Mouse (Mus musculus) thymus, postnatal 0 days (tissue): ENCODE measurements at regions not wholly inside any gene's neighbourhood (a gene's known extent, or its start where the extent isn't known, plus 50 kb on each side); places are given as distances from the start of the nearest gene placed in this dataset.

Source experiments
- DNase-seq: peaks from one replicate; pipeline ENCODE4 v3.0.0-alpha.2; 2015; ENCODE audit warnings: low spot score

DNA sequence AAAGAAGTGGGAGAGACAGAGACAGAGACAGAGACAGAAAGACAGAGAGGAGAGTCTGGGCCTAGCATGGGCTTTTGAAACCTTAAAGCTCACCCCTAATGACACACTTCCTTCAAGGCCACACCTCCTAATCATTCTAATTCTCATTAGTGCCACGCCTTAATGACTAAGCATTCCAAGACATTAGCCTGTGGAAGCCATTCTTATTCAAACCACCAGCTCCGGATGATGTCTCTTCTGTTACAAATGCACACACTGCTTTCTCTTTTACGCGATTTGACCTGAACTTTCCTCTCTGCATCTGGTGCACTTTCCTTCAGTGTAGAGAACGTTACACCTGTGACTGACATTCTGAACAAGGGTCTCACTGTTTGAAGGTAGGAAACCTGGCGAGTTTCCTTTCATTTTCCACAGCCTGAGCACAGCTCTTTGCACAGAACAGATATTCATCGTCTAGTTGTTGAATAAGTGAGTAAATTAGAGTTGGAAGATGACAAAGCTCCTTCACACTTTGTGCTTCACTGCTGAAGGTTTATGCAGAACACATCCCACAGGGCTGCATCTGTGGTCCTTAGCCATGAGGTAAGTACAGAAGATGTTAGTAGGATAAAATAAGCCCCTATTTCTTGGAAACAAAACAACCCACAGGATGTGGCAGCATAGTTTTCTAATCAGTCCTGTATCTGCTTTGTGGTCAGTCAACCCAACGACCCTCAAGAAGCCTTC is 116.8 kb downstream of the Faxc start:
- no peak for DNase-seq

DNA sequence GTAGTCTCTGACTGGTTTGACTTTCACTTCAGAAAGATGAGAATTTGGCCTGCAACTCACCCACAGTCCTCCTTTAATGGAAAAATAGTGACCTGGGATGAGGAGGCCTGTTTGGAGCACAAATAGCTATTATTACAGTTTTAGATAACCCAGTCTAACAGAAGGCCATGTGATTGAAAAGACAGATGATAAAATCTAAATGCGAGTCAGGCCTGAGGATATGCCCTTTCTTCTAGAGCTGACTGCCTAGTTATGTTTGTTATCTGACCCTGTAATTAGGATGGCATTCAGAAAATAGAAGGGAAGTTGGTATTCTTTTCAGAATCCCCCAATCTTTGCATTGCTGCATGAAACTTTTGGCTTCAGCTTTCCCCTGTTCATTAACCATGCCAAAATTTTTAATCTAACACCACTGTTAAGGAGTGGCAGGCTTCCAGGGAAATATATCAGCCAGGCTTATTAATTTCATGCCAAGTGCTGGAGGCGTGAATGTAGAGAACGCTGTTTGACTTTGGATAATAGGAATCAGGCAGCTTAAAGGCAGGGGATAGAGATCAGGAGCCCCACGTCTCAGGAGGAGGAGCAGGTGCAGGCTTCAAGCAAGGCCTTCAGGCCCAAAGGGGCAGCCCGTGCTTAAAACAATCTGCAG is 135.8 kb downstream of the Faxc start:
- no peak for DNase-seq

DNA sequence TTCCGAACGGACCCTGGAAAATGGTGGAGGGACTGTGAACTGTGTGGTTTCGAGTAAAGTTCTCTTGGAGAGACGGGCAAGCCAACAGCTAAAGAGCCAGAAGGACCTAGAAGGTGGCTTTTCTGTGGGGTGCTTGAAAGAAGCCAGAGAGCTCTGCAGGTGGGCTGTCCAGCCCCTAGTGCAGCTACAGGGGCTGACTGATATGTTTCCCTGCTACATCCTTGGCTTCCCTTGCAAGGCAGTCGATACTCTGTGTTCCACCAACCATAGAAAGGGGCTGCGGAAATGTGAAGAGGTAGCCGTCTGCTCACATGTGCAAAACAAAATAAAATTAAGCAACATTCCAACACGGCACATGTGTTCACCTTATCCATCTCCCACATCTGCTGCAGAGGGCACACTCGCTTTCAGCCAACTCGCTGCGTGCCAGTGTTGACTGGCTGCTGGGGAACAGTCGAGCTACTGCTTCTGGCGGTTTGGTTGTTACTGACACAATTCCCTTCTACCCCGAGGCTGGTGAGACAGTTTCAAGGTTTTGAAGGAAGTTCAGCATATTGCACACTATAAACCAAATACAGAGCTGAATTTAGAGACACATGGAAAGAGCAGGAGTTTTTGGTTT is 136.7 kb downstream of the Faxc start:
- DNase-seq: no peak

DNA sequence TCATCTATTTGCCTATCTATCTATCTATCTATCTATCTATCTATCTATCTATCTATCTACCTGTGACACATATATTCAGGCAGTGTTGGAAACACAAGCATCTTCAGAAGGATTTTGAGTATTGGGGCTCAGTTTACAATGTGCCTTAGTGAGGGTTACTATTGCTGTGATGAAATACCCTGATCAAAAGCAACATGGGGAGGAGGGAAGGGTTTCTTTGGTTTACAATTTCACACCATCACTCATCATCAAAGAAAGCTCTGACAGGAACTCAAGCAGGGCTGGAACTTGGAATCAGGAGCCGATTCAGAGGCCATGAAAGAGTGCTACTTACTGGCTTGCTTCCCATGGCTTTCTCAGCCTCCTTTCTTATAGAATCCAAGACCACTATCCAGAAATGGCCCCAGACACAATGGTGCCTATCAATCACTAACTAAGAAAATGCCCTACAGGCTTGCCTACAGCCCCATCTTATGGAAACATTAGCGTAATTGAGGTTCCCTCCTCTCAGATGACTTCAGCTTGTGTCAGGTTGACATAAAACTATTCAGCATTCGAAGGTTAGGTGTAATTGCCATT is 157.2 kb downstream of the Faxc start:
- no peak for DNase-seq

DNA sequence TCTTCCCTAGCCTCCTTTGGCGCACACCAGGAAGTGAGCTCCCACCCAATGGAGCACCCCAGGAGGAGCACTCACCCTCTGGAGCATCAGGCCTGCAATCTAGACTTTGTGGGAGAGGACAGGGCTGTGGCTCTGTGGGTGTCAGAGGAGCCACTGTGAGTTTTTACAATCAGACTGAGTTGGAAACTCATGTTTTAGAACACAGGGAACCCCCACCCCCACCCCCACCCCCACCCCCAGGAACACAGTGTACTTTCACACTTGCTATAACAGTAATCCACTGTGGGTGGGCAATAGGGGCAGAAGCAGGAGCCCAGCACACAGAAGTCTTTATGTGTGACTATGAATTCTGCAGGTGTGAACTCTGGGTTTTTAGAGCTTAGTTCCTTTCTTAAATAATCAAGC is 158.5 kb downstream of the Faxc start:
- no peak for DNase-seq

DNA sequence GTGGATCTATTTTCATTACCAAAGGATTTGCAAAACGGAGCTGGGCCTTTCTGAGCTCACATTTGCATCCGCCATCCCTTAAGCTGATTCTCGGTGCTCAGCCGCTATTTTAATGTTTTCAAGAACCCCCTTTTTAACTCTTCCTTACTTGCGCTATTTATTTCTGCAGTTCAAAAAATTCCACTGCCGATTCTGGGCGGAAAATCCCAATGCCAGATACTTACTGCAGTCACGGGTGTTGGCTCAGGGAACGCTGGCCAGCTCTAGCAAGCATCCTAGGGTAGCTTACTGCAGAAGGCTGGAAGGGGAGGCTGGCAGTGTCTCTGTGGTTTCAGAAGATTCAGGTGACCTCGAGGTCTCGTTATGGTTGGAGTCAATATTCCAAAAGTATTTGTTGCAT is 159.4 kb downstream of the Faxc start:
- DNase-seq: no peak

DNA sequence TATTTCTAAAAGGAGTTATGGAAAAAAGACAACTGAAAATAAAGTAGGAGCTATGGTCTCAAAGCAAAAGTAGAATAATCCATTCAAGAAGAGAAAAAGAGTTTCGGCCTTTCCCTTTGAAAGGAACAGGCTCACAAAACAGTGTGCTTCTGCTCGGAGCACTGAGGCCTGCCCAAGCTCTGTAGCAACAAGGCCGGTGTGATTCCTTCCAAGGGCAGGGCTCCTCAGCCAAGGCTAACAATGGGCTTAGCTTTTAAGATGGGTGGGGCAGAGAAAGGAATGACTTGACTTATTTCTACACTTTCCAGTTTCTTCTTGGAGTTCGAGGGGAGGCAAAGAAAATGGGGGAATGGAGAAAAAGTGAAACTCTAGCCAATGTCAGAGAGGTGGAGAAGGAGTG is 161.4 kb downstream of the Faxc start:
- no peak for DNase-seq

DNA sequence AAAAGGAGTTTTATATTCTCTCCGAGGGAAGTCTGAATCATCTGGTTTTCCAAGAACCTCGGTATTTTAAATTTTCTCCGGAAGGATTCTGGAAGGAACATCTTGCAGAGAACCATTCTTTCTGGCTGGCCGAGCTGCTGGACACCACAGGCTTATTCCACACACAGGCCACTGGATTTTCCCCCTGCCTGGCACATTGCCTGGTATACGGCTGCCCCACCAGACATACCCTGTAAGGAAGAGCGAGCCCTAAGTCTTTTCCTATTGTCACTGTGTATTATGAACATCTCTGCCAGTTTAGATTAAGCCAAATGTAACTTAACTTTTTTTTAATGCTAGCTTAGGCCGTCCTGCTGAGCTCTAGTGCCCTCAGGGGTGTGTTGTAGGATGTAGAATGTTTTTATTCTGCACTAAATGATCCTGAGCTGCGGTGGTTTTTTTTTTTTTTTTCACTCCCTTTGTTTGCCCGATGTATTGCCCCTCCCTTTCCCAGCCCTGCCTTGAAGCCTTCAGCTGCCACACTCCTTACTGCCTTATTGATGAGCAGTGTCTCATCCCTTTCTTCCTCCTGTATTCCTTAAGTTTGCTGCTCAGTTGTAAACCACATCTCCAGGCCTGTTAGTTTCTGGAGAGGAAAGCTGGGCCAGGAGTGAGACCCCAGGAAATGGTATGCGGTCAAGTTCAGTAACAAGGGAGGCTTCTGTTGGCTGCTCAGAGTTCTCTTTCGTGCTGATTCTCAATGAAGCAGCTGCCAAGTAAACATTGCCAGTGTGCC is 164.3 kb downstream of the Faxc start:
- DNase-seq: no peak

DNA sequence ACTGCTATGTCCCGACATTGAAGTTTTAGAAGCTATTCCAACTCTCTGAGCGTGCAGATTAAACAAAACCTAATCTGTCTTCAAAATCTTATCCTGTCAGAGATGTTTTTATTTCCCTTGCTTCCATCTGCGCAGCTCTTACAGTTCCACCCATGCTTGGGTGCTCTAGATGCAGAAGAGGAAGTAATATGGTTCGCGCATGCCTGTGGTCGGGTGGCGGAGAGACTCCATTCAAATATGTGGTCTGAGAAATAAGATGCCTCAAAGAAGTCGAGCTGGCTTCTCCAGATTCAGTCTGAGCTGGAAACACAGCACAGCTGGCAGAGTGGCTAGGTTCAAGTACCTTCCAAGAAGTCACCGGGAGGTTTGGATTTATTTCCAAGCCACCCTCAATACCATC is 167.5 kb downstream of the Faxc start:
- DNase-seq: no peak

DNA sequence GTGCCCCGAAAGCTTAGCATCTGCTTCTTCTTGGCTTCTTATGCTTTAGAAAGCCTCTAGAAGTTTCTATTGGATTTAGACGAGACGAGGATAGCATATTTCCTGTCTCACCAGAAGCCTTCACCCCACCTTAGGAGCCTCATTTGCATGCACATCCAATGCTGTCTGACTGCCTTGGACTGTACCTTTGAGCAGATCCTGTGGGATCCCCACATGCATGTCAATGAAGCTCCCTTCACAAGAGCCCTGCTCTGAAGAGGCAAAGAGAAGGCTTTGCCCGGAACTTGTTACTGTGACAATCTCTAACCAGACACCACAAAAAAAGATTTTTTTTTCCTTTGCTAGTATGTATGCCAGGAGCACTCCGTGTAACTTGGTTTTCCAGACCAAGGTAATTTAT is 171.3 kb downstream of the Faxc start:
- DNase-seq: no peak

DNA sequence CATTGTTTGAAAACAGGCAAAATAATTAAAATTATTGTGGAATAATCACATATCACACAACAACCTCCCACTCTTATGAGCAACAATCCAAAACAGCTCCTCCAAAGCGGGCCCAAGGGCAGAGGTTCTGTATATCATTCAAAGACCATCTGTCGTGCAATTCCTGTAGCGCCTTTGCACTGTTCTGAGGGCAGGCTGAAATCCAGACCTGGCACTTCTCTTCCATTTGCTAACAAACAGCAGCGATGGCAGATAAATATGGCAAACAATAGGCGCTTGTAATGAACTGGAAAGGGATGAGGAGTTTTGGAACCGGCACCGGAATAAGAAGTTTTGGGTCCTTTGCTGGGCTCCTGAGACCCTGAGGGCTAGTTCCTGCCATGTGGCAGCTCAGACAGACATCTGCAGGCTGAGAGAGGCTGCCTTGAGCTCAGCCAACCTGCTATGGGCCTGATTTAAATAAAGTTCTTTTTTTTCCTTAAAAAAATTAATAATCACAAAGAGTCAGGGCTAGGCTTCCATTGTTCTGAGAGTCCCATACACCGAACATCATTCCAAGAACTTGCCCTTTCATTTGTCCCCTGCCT is 172.0 kb downstream of the Faxc start:
- DNase-seq: no peak

DNA sequence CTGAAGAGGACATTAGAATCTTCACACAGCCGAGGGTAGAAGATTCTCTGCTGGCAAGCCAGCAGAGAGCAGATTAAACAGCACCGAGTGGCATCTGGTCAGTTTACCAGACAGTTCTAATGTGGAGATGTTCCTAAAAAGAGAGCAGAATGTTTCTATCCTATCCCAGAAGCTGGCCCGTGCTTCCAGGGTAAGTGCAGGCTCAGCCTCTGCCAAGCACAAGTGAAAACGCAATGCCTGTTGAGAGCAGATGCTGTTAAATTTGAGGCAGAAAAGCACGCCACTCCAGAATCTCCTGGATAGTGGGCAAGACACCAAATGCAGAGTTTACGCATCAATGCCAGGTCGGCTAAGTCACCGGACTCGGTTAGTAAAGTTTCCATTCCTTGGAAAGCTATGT is 175.8 kb downstream of the Faxc start:
- DNase-seq: no peak

DNA sequence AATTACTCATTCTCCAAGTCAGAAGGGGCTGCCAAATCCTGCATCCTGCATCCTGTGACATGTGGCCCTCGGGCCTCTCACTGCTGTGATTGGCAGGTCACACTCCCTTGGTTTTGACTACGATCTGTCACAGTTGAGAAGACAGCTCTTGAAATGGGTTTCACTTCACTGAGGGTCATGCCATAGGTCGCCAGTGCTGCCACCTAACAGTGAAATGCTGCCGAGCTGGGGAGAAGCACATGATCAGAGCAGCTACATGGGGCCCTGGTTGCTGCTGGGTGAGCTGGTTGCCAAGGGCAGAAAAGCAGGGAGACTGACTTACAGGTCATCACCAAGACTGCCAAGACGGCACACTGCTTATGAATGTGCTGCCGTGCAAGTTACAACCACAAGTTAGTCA is 178.3 kb downstream of the Faxc start:
- DNase-seq: no peak

DNA sequence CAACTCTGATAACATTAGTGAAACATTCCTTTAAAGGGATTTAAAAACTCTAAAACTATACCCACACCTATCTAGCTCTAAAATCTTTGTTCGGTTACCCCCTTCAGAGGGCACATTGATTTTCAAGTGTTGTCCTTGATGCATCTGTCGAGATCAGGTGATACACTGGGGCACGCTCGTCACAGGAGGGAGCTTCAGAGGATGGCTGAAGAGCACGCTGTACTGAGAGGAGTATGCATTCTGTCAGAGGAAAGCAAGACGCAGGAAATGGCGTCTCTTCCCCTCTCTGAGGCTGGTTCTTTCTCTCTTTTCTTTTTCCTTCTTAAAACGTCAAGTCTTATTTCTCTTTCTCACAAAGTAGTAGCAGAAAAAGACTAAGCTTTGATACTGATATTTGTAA is 179.3 kb downstream of the Faxc start:
- DNase-seq: no peak

DNA sequence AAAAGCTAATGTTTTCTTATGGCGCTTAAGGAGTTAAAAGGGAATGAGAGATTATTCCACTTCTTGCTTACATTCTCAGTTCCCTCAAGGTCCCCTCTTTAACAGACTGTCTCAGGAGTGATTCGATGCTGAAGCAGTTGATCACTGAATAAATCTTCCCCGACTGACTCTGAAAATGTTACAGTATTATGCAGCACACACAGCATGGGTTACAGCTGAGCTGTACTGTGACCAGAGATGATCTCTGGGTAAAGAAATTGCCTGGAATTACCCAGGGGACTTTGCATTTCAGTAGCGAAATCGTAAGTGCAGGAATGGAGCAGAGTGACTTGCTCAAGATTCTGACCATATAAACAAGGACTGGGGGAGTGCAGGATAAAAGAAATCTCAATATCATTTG is 181.1 kb downstream of the Faxc start:
- DNase-seq: no peak

DNA sequence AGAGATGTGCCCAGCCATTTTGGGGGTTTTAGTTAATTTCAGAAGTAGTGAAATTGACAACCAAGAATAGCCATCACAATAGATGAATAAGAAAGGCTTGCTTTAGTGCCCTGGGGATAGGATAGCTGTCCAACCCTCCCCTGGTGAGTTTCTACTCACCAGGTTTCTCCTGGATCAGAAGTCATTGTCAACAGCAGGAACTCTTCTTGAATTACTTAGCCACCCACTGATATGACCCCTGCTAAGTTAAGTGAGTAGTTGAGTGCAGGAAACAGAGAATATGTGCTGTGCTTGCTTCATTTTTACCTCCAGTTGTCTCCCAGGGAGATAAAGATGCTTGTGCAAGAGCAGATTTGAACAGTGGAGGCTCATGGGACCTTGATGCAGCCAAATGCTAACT is 183.3 kb downstream of the Faxc start:
- no peak for DNase-seq

DNA sequence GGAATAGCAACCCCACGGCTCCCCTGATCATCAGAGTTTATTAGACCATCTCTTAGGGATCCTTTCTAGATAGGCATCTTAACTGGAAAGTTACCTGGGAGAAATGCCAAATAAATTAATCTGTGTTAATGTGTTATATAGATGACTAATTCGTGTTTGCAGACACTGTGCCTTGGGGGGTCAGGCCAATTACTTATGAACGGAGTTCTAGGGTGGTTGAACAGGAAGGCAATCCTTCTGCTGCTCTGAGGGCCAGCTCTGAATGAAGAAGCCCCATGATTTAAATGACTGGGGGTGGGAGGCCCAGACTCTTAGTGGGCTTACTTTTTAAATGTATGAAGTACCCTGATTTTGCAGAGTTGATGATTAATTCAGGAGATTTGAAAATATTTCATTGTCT is 188.7 kb downstream of the Faxc start:
- DNase-seq: no peak

DNA sequence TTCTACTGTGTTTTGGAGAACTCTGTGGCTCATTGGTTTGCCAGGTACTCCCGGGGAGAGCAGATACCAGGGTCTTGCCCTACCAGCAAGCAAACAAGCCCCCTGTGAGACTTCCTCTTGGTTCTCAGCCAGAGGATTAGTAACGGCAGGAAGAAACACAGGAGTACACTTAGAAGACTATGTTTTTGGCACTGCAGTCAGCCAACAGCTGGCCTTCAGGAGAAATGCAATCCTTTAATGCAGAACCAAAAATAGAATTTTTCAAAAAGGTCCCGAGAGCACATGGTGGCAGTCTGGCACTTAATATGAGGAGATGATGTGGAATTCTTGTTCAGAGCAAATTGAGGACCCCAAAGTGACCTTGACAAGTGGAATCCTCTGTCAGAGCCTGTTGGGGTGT is 189.8 kb downstream of the Faxc start:
- DNase-seq: no peak

DNA sequence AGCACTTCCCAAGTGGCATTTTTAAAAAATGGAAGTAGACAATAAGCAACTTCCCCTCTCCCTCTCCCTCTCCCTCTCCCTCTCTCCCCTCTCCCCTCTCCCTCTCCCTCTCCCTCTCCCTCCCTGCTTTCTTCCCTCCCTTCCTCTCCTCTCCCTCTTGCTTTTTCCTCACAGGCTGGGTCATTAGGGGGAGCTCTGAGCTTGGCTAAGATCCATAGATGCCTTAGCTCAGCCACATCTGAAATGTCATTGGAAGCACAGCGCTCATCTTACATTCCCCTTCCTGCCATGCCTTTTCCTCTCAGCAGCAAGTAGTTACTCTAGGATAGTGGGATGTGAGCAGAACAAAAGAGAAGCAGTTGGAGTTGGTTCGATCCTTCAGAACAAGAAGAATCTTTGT is 190.3 kb downstream of the Faxc start:
- no peak for DNase-seq

DNA sequence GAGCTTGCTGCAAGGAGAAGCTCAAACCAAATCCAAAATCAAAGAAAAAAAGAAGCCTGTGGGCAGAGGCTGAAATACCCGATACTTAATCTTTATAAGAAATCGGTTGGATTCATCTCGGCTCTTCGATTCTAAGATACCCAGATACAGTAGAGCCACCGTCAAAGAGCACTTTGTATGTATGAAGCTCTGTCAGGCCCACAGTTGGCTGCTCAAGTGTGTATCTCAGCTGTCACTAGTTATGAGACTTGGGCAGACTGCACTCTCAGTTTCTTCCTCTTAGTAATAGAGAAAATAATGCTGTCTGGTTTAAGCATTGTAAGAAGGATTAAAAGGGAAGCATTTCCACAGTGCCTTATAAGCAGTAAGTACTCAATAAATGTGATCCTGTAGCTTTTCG is 193.7 kb downstream of the Faxc start:
- no peak for DNase-seq

DNA sequence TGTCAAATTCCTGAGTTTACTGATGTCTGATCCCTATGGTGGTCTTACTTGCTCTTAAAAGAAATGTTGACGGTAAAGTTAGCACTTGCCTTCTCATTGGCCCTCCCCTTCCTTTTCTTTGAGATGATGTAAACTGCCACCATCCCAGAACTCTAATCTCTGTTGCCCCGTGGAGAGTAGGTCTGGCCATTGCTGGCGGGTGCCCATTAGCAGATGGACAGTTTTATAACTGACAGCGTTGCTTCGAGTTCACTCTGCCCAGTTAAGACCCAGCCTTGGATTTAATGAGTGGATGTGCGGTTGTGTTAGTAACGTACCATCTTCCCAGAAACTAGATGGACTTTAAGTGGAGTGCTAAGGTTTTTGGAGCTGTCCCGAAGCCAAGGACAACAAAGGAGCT is 199.4 kb downstream of the Faxc start:
- DNase-seq: no peak
